Mouse (Mus musculus) left cerebral cortex, adult 8-10 months (tissue): ENCODE measurements at regions not wholly inside any gene's neighbourhood (a gene's known extent, or its start where the extent isn't known, plus 50 kb on each side); places are given as distances from the start of the nearest gene placed in this dataset.
A peak's percentile ranks its signal among the peaks of the same experiment; 100 is the strongest.

Experiments used
- DNase-seq, 2 experiments: peaks; one replicate each; pipeline ENCODE4 v3.0.0; 2022; ENCODE audit warnings: low spot score in 2 of 2

GRCm38 (mm10) chr16:73435726-73436125, 975.9 kb downstream of the Robo2 start:
- DNase-seq, result no peak

DNA sequence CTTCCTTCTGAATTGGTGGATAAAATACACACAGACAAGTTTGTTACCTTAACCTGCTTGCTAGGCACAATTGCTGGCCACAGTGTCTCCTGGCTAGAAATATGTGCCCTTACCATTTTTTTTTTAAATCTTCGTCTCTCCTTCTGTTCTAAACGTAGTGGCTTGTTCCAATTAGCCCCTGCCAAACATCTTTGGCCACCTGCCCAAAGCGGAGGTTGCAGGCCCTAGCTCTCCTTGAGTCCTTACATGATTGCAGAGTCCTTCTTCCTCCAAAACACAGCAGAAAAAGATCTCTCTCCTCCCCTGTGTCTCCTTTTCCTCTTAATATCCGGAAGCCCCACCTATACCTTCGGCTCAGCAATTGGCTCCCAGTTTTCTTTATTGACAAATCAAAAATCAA, 986.8 kb downstream of the Robo2 start:
- no peak for DNase-seq

DNA sequence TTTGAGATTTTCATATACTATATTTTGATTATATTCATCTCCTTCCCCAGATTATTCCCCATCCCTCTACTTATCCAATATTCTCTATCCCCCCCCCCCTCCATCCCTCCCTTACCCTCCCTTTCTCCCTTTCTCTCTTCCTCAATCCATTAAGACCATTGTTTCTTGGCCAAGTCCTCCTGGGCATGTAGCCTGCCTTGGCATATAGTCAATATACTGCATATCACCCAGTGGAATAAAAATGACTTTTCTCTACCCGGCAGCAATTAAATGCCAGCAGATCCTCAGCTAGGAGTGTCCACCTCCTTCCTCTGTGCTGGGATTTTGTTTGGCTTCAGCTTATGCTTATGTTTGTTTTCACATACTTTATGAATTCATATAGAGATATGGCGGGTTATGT, 987.3 kb downstream of the Robo2 start:
- DNase-seq, result no peak

DNA sequence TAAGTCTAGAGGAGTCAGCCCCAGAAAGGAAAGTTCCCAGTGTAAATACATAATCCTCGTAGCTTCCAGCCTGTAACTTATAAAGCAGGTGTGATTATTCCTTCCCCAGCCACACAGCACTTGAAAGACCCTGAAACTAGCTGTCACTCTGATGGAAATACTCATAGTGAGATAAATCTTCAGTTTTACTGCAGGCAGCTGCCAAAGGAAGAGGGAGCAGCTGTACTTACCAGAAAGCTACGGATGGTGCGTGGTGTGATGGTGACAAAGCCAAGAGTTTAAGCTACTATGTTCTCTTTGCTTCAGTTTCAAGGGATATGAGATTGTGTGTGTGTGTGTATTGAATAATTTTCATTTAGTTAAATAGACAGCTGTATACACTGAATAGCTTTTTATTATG, 1007.1 kb downstream of the Robo2 start:
- DNase-seq, result no peak

- no peak for DNase-seq
Measured at GRCm38 (mm10) chr16:73404099-73404498, 1007.5 kb downstream of the Robo2 start.

- no peak for DNase-seq
Measured at GRCm38 (mm10) chr16:73379056-73379455, 1032.6 kb downstream of the Robo2 start.

- no peak for DNase-seq
Measured at GRCm38 (mm10) chr16:73374608-73375165, 1036.9 kb downstream of the Robo2 start.

DNA sequence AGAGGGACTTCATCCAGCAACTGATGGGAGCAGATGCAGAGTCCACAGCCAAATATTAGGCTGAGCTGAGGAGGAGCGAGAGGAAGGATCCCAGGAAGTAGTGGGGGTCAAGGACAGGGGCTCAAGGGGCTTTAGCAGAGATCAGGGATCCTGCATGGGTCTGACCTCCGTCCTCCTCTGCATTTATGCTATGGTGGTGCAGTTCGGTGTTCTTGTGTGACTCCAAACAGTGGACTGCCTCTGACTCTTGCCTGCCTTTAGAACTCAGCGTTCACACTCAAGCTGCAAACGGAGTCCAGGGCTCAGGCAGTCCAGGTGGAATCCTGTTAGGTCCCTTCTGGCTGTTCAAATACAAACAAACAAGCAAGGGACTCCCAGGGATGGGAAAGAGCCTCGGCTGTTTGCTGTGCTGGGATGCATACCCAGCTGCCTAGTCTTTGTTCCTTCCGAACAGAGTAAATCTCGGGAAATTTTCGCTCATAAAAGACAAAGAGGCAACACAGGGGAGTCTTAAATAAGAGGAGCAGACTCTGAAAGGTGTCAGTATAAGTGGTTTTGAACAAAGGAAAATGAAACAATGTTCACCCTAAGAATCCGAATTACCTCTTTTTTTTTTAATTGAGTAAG, 1042.9 kb downstream of the Robo2 start:
- DNase-seq, result no peak

DNA sequence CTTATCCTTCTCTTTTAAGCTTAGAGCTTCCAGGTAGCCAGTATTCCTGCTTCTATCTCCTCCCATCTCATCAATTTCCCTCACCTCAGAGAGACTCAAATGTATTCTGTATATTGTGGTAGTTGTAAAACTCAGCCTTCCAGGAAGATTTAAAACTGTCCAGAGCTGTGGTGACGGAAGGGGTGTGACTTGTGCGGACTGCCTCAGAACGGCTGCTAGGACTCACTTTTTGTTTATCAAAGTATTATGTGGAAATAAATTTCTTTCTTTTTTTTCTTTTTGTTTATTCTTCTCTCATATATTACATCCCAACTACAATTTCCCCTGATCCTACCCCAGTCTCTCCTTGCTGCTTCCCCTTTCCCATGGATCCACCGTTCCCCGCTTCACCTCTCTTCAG, 1043.7 kb downstream of the Robo2 start:
- no peak for DNase-seq

DNA sequence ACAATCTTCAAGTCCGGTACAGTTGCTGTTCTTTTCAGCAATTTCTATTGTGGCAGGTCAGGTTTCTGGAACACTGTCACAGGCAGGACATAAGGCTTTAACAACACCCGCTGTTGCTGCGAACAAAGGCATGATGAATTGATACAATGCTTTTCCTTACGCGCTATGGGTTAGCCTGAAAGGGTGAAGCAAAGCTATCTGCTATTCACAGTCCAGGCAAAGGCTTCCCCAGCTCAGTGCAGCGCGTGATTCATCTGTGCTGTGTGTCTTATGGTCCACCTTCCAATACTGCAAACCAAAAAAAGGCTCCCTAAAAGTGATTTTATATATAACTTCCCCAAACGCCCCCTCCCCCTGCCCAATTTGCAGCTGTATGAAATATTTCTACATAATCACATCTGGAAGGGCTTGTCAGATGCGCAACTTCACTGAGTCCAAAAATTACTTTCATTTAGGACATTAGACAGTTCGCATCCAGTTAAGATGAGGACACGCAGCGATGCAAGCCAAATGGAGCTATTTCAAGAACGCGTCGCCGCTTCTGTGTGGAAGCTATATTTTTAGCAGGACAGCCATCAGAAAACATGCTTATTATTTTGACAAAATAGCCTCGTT, 1044.3 kb downstream of the Robo2 start:
- DNase-seq, result peak in 1 of 2 experiments; percentile 10

- DNase-seq, result no peak
Measured at GRCm38 (mm10) chr16:73350698-73351097, 1042.6 kb downstream of the Robo1 start.

DNA sequence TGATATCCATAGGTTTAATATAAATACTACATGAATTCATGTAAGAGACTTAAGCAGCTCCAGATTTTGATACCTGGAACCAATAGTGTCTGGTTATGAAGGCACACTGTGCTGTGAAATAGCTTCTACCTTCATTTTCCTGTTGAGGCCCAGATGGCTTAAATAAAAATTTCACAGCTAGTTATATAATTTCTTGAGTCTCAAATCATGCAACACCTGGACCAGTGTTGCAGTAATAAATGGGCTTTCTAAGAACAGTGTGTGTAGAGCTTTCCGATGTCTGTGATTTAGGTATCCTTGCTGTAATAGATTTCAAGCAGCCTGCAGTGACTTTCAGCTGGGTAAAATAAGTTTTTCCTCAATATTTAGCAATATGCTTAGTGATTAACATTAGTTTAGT, 1035.8 kb downstream of the Robo1 start:
- no peak for DNase-seq

- no peak for DNase-seq
Measured at GRCm38 (mm10) chr16:73343531-73343930, 1035.4 kb downstream of the Robo1 start.

DNA sequence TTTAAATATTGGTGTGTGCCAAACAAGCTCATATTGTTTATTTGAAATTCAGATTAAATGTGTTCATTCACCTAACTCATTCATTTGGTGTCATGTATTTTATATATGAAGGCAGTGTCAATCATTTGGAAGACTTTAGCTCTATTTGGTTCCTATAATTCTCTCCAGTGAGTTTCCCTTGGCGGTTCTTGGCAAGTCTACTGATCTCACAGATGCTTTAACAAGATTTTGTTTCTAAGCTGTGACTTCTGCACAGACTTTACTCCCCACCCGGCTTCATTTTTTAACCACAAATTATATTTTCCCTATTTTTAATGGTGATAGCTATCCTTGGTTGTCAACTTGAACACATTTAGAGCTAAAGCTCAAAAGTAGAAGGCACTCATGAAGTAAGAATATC, 1009.5 kb downstream of the Robo1 start:
- no peak for DNase-seq

DNA sequence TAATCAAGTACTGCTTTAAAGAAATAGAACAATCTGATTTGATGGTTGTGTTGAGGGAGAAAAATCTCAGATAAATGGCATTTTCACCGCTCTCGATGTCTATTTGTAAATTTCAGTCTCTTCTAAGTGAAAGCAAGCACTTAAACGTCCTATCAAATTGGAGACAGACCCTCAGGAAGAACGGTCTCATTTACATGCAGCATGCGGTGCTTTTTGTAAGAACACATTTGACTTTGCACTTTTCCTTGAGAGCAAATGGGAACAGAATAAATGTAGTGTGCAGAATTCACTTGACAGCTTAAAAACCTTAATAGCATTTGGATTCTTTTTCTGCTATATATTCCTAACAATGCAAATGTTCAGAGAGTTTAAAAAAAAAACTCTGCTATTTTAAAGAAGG, 1002.0 kb downstream of the Robo1 start:
- DNase-seq, result no peak

- DNase-seq, result no peak
Measured at GRCm38 (mm10) chr16:73279951-73280350, 971.8 kb downstream of the Robo1 start.

- DNase-seq, result no peak
Measured at GRCm38 (mm10) chr16:73259691-73260090, 951.6 kb downstream of the Robo1 start.

GRCm38 (mm10) chr16:73259283-73259682, 951.2 kb downstream of the Robo1 start:
- DNase-seq, result no peak

DNA sequence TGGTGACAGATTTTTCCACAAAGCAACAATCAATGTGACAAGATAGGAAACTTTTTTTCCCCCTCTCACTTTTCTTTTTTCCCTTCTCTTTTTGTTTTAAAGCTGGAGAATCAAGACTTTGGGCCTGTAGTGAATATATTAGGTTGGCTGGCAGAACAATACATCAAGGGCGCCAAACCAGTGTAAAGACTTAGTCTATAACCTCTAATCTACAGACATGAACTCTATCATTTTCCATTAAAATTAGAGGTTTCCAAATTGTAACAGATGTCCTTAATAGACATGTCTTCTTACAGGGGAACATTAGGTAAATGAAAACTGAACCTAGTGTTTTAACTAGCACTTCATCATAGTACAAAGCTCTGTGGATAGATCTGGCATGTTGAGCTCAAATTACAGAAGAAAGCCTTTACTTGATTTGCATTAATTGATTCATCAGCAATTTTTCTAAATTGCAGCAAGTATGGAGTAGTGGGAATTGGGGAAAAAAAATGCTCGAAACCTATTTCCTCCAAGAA, 937.0 kb downstream of the Robo1 start:
- DNase-seq, result no peak

DNA sequence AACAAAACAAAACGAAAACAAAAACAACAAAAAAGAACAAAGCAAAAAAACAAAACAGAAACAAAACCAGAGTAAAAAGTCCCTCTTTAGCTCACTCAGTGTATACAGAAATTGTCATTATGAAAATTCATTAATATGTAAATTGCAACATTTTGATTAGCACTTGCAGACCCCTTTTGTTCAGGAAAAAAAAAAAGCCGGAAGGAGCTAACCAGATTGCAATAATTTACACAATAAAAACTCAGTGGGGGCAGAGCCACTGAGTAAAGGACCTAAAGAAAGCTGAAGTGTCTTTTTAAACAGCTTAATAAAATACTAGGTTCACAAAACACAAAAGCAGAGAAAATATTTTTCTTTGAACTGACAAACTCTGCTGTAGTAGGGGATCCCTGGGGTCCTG, 922.5 kb downstream of the Robo1 start:
- no peak for DNase-seq

DNA sequence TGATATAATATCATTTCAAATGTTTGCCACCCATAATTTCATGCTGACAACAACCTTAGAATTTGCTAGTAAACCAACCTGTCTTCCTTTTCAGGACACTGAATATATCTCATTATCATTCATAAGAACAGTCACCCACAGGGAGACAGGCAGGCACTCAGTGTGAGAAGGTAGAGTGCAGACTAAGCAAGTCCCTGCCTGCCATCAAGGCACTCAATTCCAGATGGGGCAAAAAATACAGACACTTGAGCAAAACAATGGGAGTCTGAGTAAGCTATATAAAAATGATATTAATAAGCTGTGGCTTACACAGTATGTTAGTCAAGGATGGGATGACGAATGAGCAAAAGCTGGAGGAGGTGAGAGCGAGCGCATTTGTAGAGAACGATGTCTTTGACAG, 909.4 kb downstream of the Robo1 start:
- no peak for DNase-seq

DNA sequence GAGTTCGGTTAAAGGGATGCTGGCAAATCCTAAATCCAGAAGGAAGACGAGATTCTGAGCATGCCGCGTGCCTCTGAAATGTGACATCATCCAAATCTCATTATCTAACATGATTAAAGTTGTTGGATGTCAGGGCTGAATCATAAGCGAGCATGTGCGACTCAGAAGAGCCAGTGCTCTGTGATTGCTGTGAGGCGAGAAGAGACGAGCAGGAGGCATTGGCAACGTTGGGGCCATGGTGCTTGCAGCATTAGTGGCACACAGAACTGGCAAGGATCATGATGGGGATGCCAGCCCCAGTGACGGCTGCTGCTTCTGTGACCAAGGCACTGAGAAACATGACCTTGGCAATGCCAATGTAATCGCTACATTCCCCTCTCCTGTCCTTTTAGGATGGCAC, 895.4 kb downstream of the Robo1 start:
- DNase-seq, result no peak

DNA sequence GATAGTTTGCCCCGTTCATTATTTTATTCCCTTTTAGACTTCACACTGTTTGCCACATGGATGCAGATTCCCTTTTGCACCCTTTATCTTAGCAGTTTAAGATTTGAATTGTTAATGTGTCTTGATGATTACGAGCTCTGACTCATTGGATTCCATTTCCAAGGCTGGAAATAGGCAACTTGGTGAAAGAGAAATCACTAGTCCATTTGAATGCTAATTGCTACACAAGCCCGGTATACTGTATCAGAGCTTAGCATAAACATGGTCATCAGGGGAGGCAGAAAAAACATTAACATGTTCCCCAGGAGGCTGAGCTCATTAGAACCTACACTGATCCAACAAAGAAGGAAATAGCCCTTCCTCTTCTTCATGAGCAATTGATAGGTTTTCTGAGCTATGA, 892.9 kb downstream of the Robo1 start:
- no peak for DNase-seq
